In the genomic region with DNA sequence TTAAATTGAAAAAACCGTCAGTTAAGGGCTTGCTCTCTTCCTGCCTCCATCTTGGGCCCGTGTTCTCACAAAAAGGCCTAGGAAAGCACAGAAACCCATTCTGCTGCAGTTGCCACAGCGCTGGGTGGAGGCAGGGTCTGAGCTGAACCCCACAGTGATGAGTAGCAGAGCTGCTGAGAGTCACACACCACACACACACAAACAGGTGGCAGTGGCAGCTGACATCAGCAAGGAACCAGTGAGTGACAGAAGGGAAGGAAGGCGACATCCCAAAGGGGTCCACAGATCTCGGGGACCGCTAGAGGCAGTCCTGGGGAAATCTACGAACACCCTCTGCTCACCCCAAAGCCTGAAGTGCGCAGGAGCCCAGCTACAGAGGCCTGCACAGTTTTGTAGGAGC, we compare ENCODE assay signal across 20 mouse cellular contexts. TPM values are rescaled to one million over a fixed set of nuclear protein-coding genes. Genes with fewer than 3 reads are reported as not detected.
DNase-seq lines count a peak whose midpoint lies in the region; ATAC-seq lines count a peak whose summit lies in the region.
"Had no signal": no experiment of that assay in that cellular context is flagged by ENCODE, and none has a peak within 500 bp of the region (broad histone marks: within the 10 kb centered on the region; RNA-seq: fewer than 3 reads in every experiment).

No protein-coding gene starts in this region.

- H3K27ac ChIP-seq in heart, embryonic 12.5 days (ENCODE audit: poor library complexity, severe bottlenecking): no peak overlapping the region
- H3K27ac ChIP-seq in hindbrain, embryonic 11.5 days (ENCODE audit: low read depth, low read length): no peak overlapping the region
- H3K27ac ChIP-seq: embryonic facial prominence, embryonic 13.5 days; forebrain, embryonic 13.5 days; heart, embryonic 10.5 days; heart, embryonic 15.5 days; hindbrain, embryonic 14.5 days; intestine, embryonic 15.5 days had no signal

- peaks cover 3% of the 10 kb centered on the region for H3K9me3 ChIP-seq in heart, embryonic 12.5 days (replicated peaks)
- H3K9me3 ChIP-seq in hindbrain, embryonic 11.5 days (ENCODE audit: control insufficient read depth, low read length): no peaks in the 10 kb centered on the region
- H3K9me3 ChIP-seq: heart, embryonic 10.5 days had no signal

- 93% methylated on average over 8 of the region's 8 CpGs for WGBS in heart, embryonic 12.5 days
- 97% methylated on average over 8 of the region's 8 CpGs for WGBS in hindbrain, embryonic 11.5 days

- ATAC-seq in heart, embryonic 12.5 days (ENCODE audit: insufficient number of reproducible peaks, low FRiP score): no peak
- no peak for ATAC-seq in hindbrain, embryonic 11.5 days (ENCODE audit: low FRiP score)
- ATAC-seq: forebrain, embryonic 13.5 days; forebrain, postnatal 0 days; intestine, embryonic 15.5 days had no signal

- H3K4me2 ChIP-seq in heart, embryonic 12.5 days: no peak overlapping the region
- no peak overlapping the region for H3K4me2 ChIP-seq in hindbrain, embryonic 11.5 days (replicated peaks; ENCODE audit: low read depth, low read length)
- H3K4me2 ChIP-seq: embryonic facial prominence, embryonic 13.5 days; forebrain, embryonic 13.5 days; heart, embryonic 15.5 days; hindbrain, embryonic 14.5 days; intestine, embryonic 15.5 days had no signal

- no peaks in the 10 kb centered on the region for H3K4me1 ChIP-seq in heart, embryonic 12.5 days (replicated peaks)
- H3K4me1 ChIP-seq in hindbrain, embryonic 11.5 days (replicated peaks; ENCODE audit: control insufficient read depth, insufficient read depth, low read length): no peaks in the 10 kb centered on the region
- H3K4me1 ChIP-seq: embryonic facial prominence, embryonic 13.5 days; forebrain, embryonic 13.5 days; heart, embryonic 10.5 days; heart, embryonic 15.5 days; intestine, embryonic 15.5 days had no signal

- peaks cover 57% of the 10 kb centered on the region for H3K36me3 ChIP-seq in heart, embryonic 12.5 days
- H3K36me3 ChIP-seq in hindbrain, embryonic 11.5 days (ENCODE audit: control insufficient read depth, insufficient read depth, low read length): no peaks in the 10 kb centered on the region; the same call in 1 of the 2 replicates

- intact Hi-C loops in left cerebral cortex, postnatal 4 days (cut with DNase I): no loop called here
- intact Hi-C loops in left cerebral cortex, postnatal 25 days (cut with DNase I): no loop called here

- H3K27me3 ChIP-seq in heart, embryonic 12.5 days (replicated peaks): no peaks in the 10 kb centered on the region
- H3K27me3 ChIP-seq in hindbrain, embryonic 11.5 days (ENCODE audit: control insufficient read depth, insufficient read depth, low read length): no peaks in the 10 kb centered on the region
- H3K27me3 ChIP-seq: embryonic facial prominence, embryonic 13.5 days; forebrain, embryonic 13.5 days; heart, embryonic 15.5 days; intestine, embryonic 15.5 days had no signal

- H3K4me3 ChIP-seq in heart, embryonic 12.5 days: no peak overlapping the region
- no peak overlapping the region for H3K4me3 ChIP-seq in hindbrain, embryonic 11.5 days (ENCODE audit: low read depth, low read length)
- H3K4me3 ChIP-seq: embryonic facial prominence, embryonic 13.5 days; forebrain, embryonic 13.5 days; heart, embryonic 10.5 days; heart, embryonic 15.5 days; intestine, embryonic 15.5 days had no signal

- H3K9ac ChIP-seq in heart, embryonic 12.5 days: no peak overlapping the region
- H3K9ac ChIP-seq in hindbrain, embryonic 11.5 days (ENCODE audit: low read depth, low read length): no peak overlapping the region
- H3K9ac ChIP-seq: embryonic facial prominence, embryonic 13.5 days; forebrain, embryonic 13.5 days; forebrain, postnatal 0 days; heart, embryonic 15.5 days; hindbrain, embryonic 14.5 days; intestine, embryonic 15.5 days had no signal

- peak; percentile 24 to 42 for DNase-seq in cerebellum, postnatal 25 days
- no peak for DNase-seq in cerebellum, postnatal 4 days (ENCODE audit: low spot score in 2 of 2)
- DNase-seq in heart, adult 11 months: peak; percentile 85
- DNase-seq in left cerebral cortex, postnatal 4 days: peak; percentile 10
- DNase-seq in left cerebral cortex, postnatal 25 days (ENCODE audit: low spot score in 2 of 2): no peak
- DNase-seq in hindbrain, embryonic 11.5 days (ENCODE audit: low spot score): no peak
- DNase-seq: adrenal gland, adult 2 months; adrenal gland, postnatal 25 days; forebrain, postnatal 0 days; gastrocnemius, postnatal 36 days; heart, adult 18-20 months; heart, postnatal 14 days; kidney, adult 18-20 months had no signal

RNA-seq across cellular contexts. Expression of a gene that starts 25.5 kb away (rescaled TPM):
- 14.7 and 15.1 TPM in 2 replicates for polyA plus RNA-seq in heart, embryonic 12.5 days (2016; fragmentation: Nextera tagmentation; extraction: Ambion mirVana)
- 10 to 100 TPM; 58.4 to 64.0 TPM for total RNA-seq in left cerebral cortex, postnatal 4 days (2021)
- total RNA-seq in left cerebral cortex, postnatal 25 days (2021): 10 to 100 TPM; 83.2 to 90.6 TPM
- polyA plus RNA-seq in hindbrain, embryonic 11.5 days (2014; fragmentation: Nextera tagmentation; extraction: Ambion mirVana): 14.5 and 15.1 TPM in 2 replicates

RNA-seq across cellular contexts. Expression of a gene that starts 52.0 kb away (rescaled TPM):
- polyA plus RNA-seq in heart, embryonic 12.5 days (2016; fragmentation: Nextera tagmentation; extraction: Ambion mirVana): 19.6 and 21.9 TPM in 2 replicates
- total RNA-seq in left cerebral cortex, postnatal 4 days (2021): 10 to 100 TPM; 55.2 to 58.7 TPM
- 100 to 1,000 TPM; 121 to 131 TPM for total RNA-seq in left cerebral cortex, postnatal 25 days (2021)
- polyA plus RNA-seq in hindbrain, embryonic 11.5 days (2014; fragmentation: Nextera tagmentation; extraction: Ambion mirVana): 41.3 and 46.3 TPM in 2 replicates

Comparison
In these comparisons a context has a peak if more than half of its experiments do, and no peak if none do; other contexts are left out.
1. DNase-seq: peak in cerebellum, postnatal 25 days (2 of 2), heart, adult 11 months (single experiment) and left cerebral cortex, postnatal 4 days (single experiment); none in cerebellum, postnatal 4 days (0 of 2), left cerebral cortex, postnatal 25 days (0 of 2) and hindbrain, embryonic 11.5 days (single experiment).